ENCODE assay signal across 14 mouse cellular contexts in the genomic region with DNA sequence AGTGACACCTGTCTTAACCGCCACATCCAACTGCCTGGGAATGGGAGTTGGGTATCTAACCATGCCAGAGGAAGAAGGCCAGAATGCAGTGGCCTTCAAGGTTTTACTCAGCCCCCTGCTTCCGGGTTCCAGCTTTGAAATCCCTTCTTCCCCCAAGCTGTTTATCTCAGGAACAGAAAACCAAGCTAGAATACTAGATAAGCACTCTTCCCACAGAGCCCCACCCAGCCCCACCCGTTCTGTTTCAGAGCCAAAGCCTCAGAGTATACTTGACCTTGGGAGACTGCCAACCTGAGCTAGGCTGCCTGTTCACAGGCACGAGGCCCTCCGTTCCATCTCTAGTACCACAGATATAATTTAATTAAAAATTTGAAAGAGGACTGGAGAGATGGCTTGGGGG. TPM values are rescaled to one million over a fixed set of nuclear protein-coding genes. Genes with fewer than 3 reads are reported as not detected.
A peak's percentile ranks its signal among the peaks of the same experiment; 100 is the strongest.
DNase-seq lines count a peak whose midpoint lies in the region; ATAC-seq and TF ChIP-seq lines count a peak whose summit lies in the region.
"Had no signal": no experiment of that assay in that cellular context is flagged by ENCODE, and none has a peak within 500 bp of the region (broad histone marks: within the 10 kb centered on the region; RNA-seq: fewer than 3 reads in every experiment).

No protein-coding gene starts in this region.

- H3K36me3 ChIP-seq in G1E (replicated peaks) = no peaks in the 10 kb centered on the region
- H3K36me3 ChIP-seq in lung, postnatal 0 days (ENCODE audit: insufficient read depth, low read length) = no peaks in the 10 kb centered on the region
- H3K36me3 ChIP-seq: hindbrain, embryonic 10.5 days; limb, embryonic 13.5 days had no signal

- H3K27ac ChIP-seq in lung, postnatal 0 days (ENCODE audit: low read length) = no peak overlapping the region
- H3K27ac ChIP-seq: hindbrain, embryonic 10.5 days; limb, embryonic 13.5 days had no signal

- TF ChIP-seq CTCF in G1E (IDR thresholded peaks at IDR 0.05; ENCODE audit: low read depth, low read length) = no peak
- TF ChIP-seq CTCF in lung, postnatal 0 days (IDR thresholded peaks at IDR 0.05) = no peak

- H3K4me3 ChIP-seq in G1E (ENCODE audit: low read depth, low read length) = no peak overlapping the region
- no peak overlapping the region for H3K4me3 ChIP-seq in lung, postnatal 0 days (ENCODE audit: low read depth, low read length)
- H3K4me3 ChIP-seq: hindbrain, embryonic 10.5 days; limb, embryonic 13.5 days had no signal

- no peak overlapping the region for H3K4me2 ChIP-seq in lung, postnatal 0 days (replicated peaks; ENCODE audit: low read depth, low read length)
- H3K4me2 ChIP-seq: limb, embryonic 13.5 days had no signal

- peak; percentile 86 for ATAC-seq in G1E (ENCODE audit: extremely low read depth, insufficient number of reproducible peaks, low FRiP score, poor library complexity, severe bottlenecking)
- ATAC-seq in hematopoietic stem cell, adult 5-6 weeks (replicated peaks in 1 of 2; ENCODE audit: insufficient read depth in 1 of 2, low FRiP score in 2 of 2, low TSS enrichment in 1 of 2, low read depth in 1 of 2, poor library complexity in 2 of 2, severe bottlenecking in 2 of 2) = peak; percentile 17 to 51; a peak in 3 of 4 replicates
- 0 out of 2 replicates have a peak, but pooled peaks have one; percentile 25 for ATAC-seq in lung, postnatal 0 days

- H3K27me3 ChIP-seq in G1E (ENCODE audit: insufficient read depth, low read length) = peaks cover 2% of the 10 kb centered on the region; the same call in 1 of the 2 replicates
- no peaks in the 10 kb centered on the region for H3K27me3 ChIP-seq in lung, postnatal 0 days (replicated peaks; ENCODE audit: insufficient read depth, low read length)
- H3K27me3 ChIP-seq: limb, embryonic 13.5 days had no signal

- no peak overlapping the region for H3K9ac ChIP-seq in lung, postnatal 0 days (replicated peaks; ENCODE audit: low read depth)
- H3K9ac ChIP-seq: limb, embryonic 13.5 days had no signal

- DNase-seq in G1E (ENCODE audit: low spot score) (peak; percentile 46), MEL-GATA-1-ER (ENCODE audit: extremely low read depth, low read depth) (peak; percentile 92)
- DNase-seq in lung, postnatal 0 days (ENCODE audit: low spot score) = peak; percentile 49
- no peak for DNase-seq in T-cell, adult 2 months (ENCODE audit: low spot score)
- DNase-seq in right cerebral cortex, adult 18-20 months = no peak
- no peak for DNase-seq in frontal cortex, postnatal 14 days (ENCODE audit: low spot score in 2 of 2)
- no peak for DNase-seq in frontal cortex, postnatal 36 days (ENCODE audit: low spot score in 2 of 2)
- DNase-seq: cerebellum, adult 11 months; kidney, adult 11 months; kidney, postnatal 36 days had no signal

- peaks cover 35% of the 10 kb centered on the region for H3K4me1 ChIP-seq in G1E (ENCODE audit: insufficient read depth, low read depth, low read length)
- H3K4me1 ChIP-seq in lung, postnatal 0 days (ENCODE audit: insufficient read depth, low read depth, low read length) = no peaks in the 10 kb centered on the region
- H3K4me1 ChIP-seq: hindbrain, embryonic 10.5 days; limb, embryonic 13.5 days had no signal

- peaks cover 2% of the 10 kb centered on the region; the same call in 1 of the 2 replicates for H3K9me3 ChIP-seq in G1E (replicated peaks)
- no peaks in the 10 kb centered on the region for H3K9me3 ChIP-seq in lung, postnatal 0 days (ENCODE audit: low read length)
- H3K9me3 ChIP-seq: hindbrain, embryonic 10.5 days; limb, embryonic 13.5 days had no signal

- no peak for TF ChIP-seq EP300 in lung, postnatal 0 days (IDR thresholded peaks at IDR 0.05)

- WGBS in lung, postnatal 0 days = 27% methylated on average over 5 of the region's 5 CpGs

RNA-seq across cellular contexts. Expression of a gene that starts 27.3 kb away (rescaled TPM):
- 3.3 and 34.8 TPM in 2 replicates for total RNA-seq in G1E (2014; fragmentation: Nextera tagmentation)
- 0.70 and 1.3 TPM in 2 replicates for total RNA-seq in G1E (2017)
- polyA plus RNA-seq in G1E (2012) = 4.4 and 4.6 TPM in 2 replicates
- 1.6 and 8.0 TPM in 2 replicates for total RNA-seq in hematopoietic stem cell, adult 5-6 weeks (2017)
- 17.3 and 19.1 TPM in 2 replicates for polyA plus RNA-seq in lung, postnatal 0 days (2015; fragmentation: Nextera tagmentation; extraction: Ambion mirVana)

RNA-seq across cellular contexts. Expression of a gene that starts 41.5 kb away (rescaled TPM):
- total RNA-seq in G1E (2014; fragmentation: Nextera tagmentation) = not detected in 2 replicates
- total RNA-seq in G1E (2017) = 0.12 TPM in 1 of 2 replicates, not detected in the other
- polyA plus RNA-seq in G1E (2012) = not detected in 2 replicates
- total RNA-seq in hematopoietic stem cell, adult 5-6 weeks (2017) = not detected in 2 replicates
- not detected in 2 replicates for polyA plus RNA-seq in lung, postnatal 0 days (2015; fragmentation: Nextera tagmentation; extraction: Ambion mirVana)
- total RNA-seq: heart, adult 8-10 months had no signal
- polyA plus RNA-seq: hindbrain, embryonic 10.5 days; limb, embryonic 13.5 days had no signal

Comparison
In these comparisons a context has a peak if more than half of its experiments do, and no peak if none do; other contexts are left out.
1. ATAC-seq: peak in every context shown above with its lines; median percentile 86 in G1E; 34 in hematopoietic stem cell, adult 5-6 weeks; 25 in lung, postnatal 0 days.
2. DNase-seq: peak in G1E (single experiment), MEL-GATA-1-ER (single experiment) and lung, postnatal 0 days (single experiment); none in T-cell, adult 2 months (single experiment), right cerebral cortex, adult 18-20 months (single experiment), frontal cortex, postnatal 14 days (0 of 2) and frontal cortex, postnatal 36 days (0 of 2).